Mouse (Mus musculus): ENCODE measurements around the gene Olfr418. TPM values are rescaled to one million over a fixed set of nuclear protein-coding genes. Genes with fewer than 3 reads are reported as not detected.
"Not testable (repeated sequence)": the region's sequence is repeated elsewhere in the genome, so short reads cannot be mapped to it uniquely, and the experiment has no call there.

The Olfr418 gene
- not detected in 2 replicates for polyA plus RNA-seq (2012; rRNA removed)

- DNase-seq, result no peak
- no peak within 1 kb of the TSS for H3K27ac ChIP-seq (ENCODE audit: control insufficient read depth, insufficient read depth, low read length)
- no peak within 1 kb of the TSS for H3K4me3 ChIP-seq (ENCODE audit: control insufficient read depth, insufficient read depth, low read length)
- no peaks in the 10 kb centered on the region for H3K36me3 ChIP-seq (ENCODE audit: control insufficient read depth, insufficient read depth, low read length)
- H3K27me3 ChIP-seq (ENCODE audit: control insufficient read depth, insufficient read depth, low read length), result no peaks in the 10 kb centered on the region
- no peak for TF ChIP-seq CTCF (IDR thresholded peaks at IDR 0.05; ENCODE audit: borderline replicate concordance, control insufficient read depth, extremely low read depth, insufficient read depth, low read length, poor library complexity)
- TF ChIP-seq POLR2A (IDR thresholded peaks at IDR 0.05; ENCODE audit: control insufficient read depth, extremely low read depth, insufficient read depth, low read length, poor library complexity), result no peak
- no peaks in the 10 kb centered on the region for H3K4me1 ChIP-seq (replicated peaks; ENCODE audit: control insufficient read depth, insufficient read depth, low read length)
Measured at GRCm38 (mm10) chr1:173265701-173266100, at the start of gene Olfr418. Gene Olfr418, plus strand, starts transcription at chr1:173266001.

GRCm38 (mm10) chr1:173216481-173216880 is 49.3 kb upstream of the Olfr418 start:
- no peaks in the 10 kb centered on the region for H3K4me1 ChIP-seq (replicated peaks; ENCODE audit: control insufficient read depth, insufficient read depth, low read length)
- TF ChIP-seq POLR2A (IDR thresholded peaks at IDR 0.05; ENCODE audit: control insufficient read depth, extremely low read depth, insufficient read depth, low read length, poor library complexity) (no peak), CTCF (IDR thresholded peaks at IDR 0.05; ENCODE audit: borderline replicate concordance, control insufficient read depth, extremely low read depth, insufficient read depth, low read length, poor library complexity) (no peak)
- H3K27me3 ChIP-seq (ENCODE audit: control insufficient read depth, insufficient read depth, low read length), result no peaks in the 10 kb centered on the region
- H3K4me3 ChIP-seq (ENCODE audit: control insufficient read depth, insufficient read depth, low read length), result no peak overlapping the region
- H3K36me3 ChIP-seq (ENCODE audit: control insufficient read depth, insufficient read depth, low read length), result no peaks in the 10 kb centered on the region
- WGBS, result 88% methylated on average over 3 of the region's 3 CpGs
- DNase-seq, result no peak
- no peak overlapping the region for H3K27ac ChIP-seq (ENCODE audit: control insufficient read depth, insufficient read depth, low read length)

- TF ChIP-seq CTCF (IDR thresholded peaks at IDR 0.05; ENCODE audit: borderline replicate concordance, control insufficient read depth, extremely low read depth, insufficient read depth, low read length, poor library complexity), result no peak
- TF ChIP-seq POLR2A (IDR thresholded peaks at IDR 0.05; ENCODE audit: control insufficient read depth, extremely low read depth, insufficient read depth, low read length, poor library complexity), result no peak
- no peak for DNase-seq
- H3K4me3 ChIP-seq (ENCODE audit: control insufficient read depth, insufficient read depth, low read length), result no peak within 1 kb of the TSS
- 49% methylated on average over 2 of the region's 2 CpGs for WGBS
- H3K36me3 ChIP-seq (ENCODE audit: control insufficient read depth, insufficient read depth, low read length), result no peaks in the 10 kb centered on the region
- no peaks in the 10 kb centered on the region for H3K27me3 ChIP-seq (ENCODE audit: control insufficient read depth, insufficient read depth, low read length)
- H3K27ac ChIP-seq (ENCODE audit: control insufficient read depth, insufficient read depth, low read length), result no peak within 1 kb of the TSS
- no peaks in the 10 kb centered on the region for H3K4me1 ChIP-seq (replicated peaks; ENCODE audit: control insufficient read depth, insufficient read depth, low read length)
Measured at GRCm38 (mm10) chr1:173227081-173227480, 38.7 kb upstream of the Olfr418 start, which contains the start of gene Fcer1a. Gene Fcer1a, minus strand, starts transcription at chr1:173227214.

- 88% methylated on average over 1 of the region's 1 CpGs for WGBS
Measured at GRCm38 (mm10) chr1:173237004-173237403, 28.8 kb upstream of the Olfr418 start.

GRCm38 (mm10) chr1:173249888-173250287 is 15.9 kb upstream of the Olfr418 start:
- TF ChIP-seq POLR2A (IDR thresholded peaks at IDR 0.05; ENCODE audit: control insufficient read depth, extremely low read depth, insufficient read depth, low read length, poor library complexity) (no peak), CTCF (IDR thresholded peaks at IDR 0.05; ENCODE audit: borderline replicate concordance, control insufficient read depth, extremely low read depth, insufficient read depth, low read length, poor library complexity) (no peak)
- WGBS, result 95% methylated on average over 3 of the region's 3 CpGs
- Histone ChIP-seq H3K36me3 (ENCODE audit: control insufficient read depth, insufficient read depth, low read length) (no peaks in the 10 kb centered on the region), H3K4me1 (replicated peaks; ENCODE audit: control insufficient read depth, insufficient read depth, low read length) (no peaks in the 10 kb centered on the region), H3K4me3 (ENCODE audit: control insufficient read depth, insufficient read depth, low read length) (no peak overlapping the region), H3K27me3 (ENCODE audit: control insufficient read depth, insufficient read depth, low read length) (no peaks in the 10 kb centered on the region), H3K27ac (ENCODE audit: control insufficient read depth, insufficient read depth, low read length) (no peak overlapping the region)
- DNase-seq, result no peak

More at GRCm38 (mm10) chr1:173237004-173237403, 28.8 kb upstream of the Olfr418 start:
- not testable (repeated sequence) for H3K27ac ChIP-seq (ENCODE audit: control insufficient read depth, insufficient read depth, low read length); H3K4me3 ChIP-seq (ENCODE audit: control insufficient read depth, insufficient read depth, low read length); H3K36me3 ChIP-seq (ENCODE audit: control insufficient read depth, insufficient read depth, low read length); H3K4me1 ChIP-seq (replicated peaks; ENCODE audit: control insufficient read depth, insufficient read depth, low read length); H3K27me3 ChIP-seq (ENCODE audit: control insufficient read depth, insufficient read depth, low read length); DNase-seq

- Histone ChIP-seq H3K4me3 (ENCODE audit: control insufficient read depth, insufficient read depth, low read length) (no peak within 1 kb of the TSS), H3K27me3 (ENCODE audit: control insufficient read depth, insufficient read depth, low read length) (no peaks in the 10 kb centered on the region), H3K4me1 (replicated peaks; ENCODE audit: control insufficient read depth, insufficient read depth, low read length) (no peaks in the 10 kb centered on the region), H3K27ac (ENCODE audit: control insufficient read depth, insufficient read depth, low read length) (no peak within 1 kb of the TSS), H3K36me3 (ENCODE audit: control insufficient read depth, insufficient read depth, low read length) (no peaks in the 10 kb centered on the region)
- WGBS, result 81% methylated on average over 3 of the region's 3 CpGs
- TF ChIP-seq CTCF (IDR thresholded peaks at IDR 0.05; ENCODE audit: borderline replicate concordance, control insufficient read depth, extremely low read depth, insufficient read depth, low read length, poor library complexity) (no peak), POLR2A (IDR thresholded peaks at IDR 0.05; ENCODE audit: control insufficient read depth, extremely low read depth, insufficient read depth, low read length, poor library complexity) (no peak)
- DNase-seq, result no peak
Measured at GRCm38 (mm10) chr1:173277677-173278076, 11.9 kb downstream of the Olfr418 start, which contains the start of gene Mptx2. Gene Mptx2, minus strand, starts transcription at chr1:173277777.

- H3K36me3 ChIP-seq (ENCODE audit: control insufficient read depth, insufficient read depth, low read length); H3K4me1 ChIP-seq (replicated peaks; ENCODE audit: control insufficient read depth, insufficient read depth, low read length); DNase-seq; H3K27me3 ChIP-seq (ENCODE audit: control insufficient read depth, insufficient read depth, low read length); H3K27ac ChIP-seq (ENCODE audit: control insufficient read depth, insufficient read depth, low read length); H3K4me3 ChIP-seq (ENCODE audit: control insufficient read depth, insufficient read depth, low read length): not testable (repeated sequence)
- WGBS, result 78% methylated on average over 3 of the region's 3 CpGs
Measured at GRCm38 (mm10) chr1:173302795-173303194, 37.0 kb downstream of the Olfr418 start.

- WGBS, result 50% methylated on average over 7 of the region's 7 CpGs
Measured at GRCm38 (mm10) chr1:173313535-173314050, 47.8 kb downstream of the Olfr418 start.

More at GRCm38 (mm10) chr1:173313535-173314050, 47.8 kb downstream of the Olfr418 start:
- H3K36me3 ChIP-seq (ENCODE audit: control insufficient read depth, insufficient read depth, low read length); DNase-seq; H3K4me3 ChIP-seq (ENCODE audit: control insufficient read depth, insufficient read depth, low read length); H3K27ac ChIP-seq (ENCODE audit: control insufficient read depth, insufficient read depth, low read length); H3K4me1 ChIP-seq (replicated peaks; ENCODE audit: control insufficient read depth, insufficient read depth, low read length); H3K27me3 ChIP-seq (ENCODE audit: control insufficient read depth, insufficient read depth, low read length): not testable (repeated sequence)
